Mouse (Mus musculus) kidney, postnatal 36 days (tissue): ENCODE results near the gene Tmem192.

Experiments
- DNase-seq, 2 experiments: peaks; one replicate each; pipeline ENCODE4 v3.0.0; 2021 to 2022; ENCODE audit warnings: mixed read lengths in 2 of 2

Tmem192 gene

GRCm38 (mm10) chr8:64946820-64947697, at the start of gene Tmem192:
Gene Tmem192, plus strand, starts transcription at chr8:64947185.
- peak; percentile 97 to 99 for DNase-seq

- DNase-seq: peak; percentile 19 to 21
These were observed 48.3 kb upstream of the Tmem192 start for GRCm38 (mm10) chr8:64898710-64899109.

GRCm38 (mm10) chr8:64900645-64901044, 46.3 kb upstream of the Tmem192 start:
- peak in 1 of 2 experiments; percentile 14 for DNase-seq

- no peak for DNase-seq
These were observed 45.3 kb upstream of the Tmem192 start for GRCm38 (mm10) chr8:64901527-64902156.

- DNase-seq: no peak
These were observed 44.8 kb upstream of the Tmem192 start for GRCm38 (mm10) chr8:64902191-64902590.

- no peak for DNase-seq
These were observed 43.2 kb upstream of the Tmem192 start for GRCm38 (mm10) chr8:64903778-64904177.

- DNase-seq: no peak
These were observed 37.0 kb upstream of the Tmem192 start for GRCm38 (mm10) chr8:64910026-64910425.

GRCm38 (mm10) chr8:64916793-64917192, 30.2 kb upstream of the Tmem192 start:
- DNase-seq: no peak

- no peak for DNase-seq
These were observed 23.7 kb upstream of the Tmem192 start for GRCm38 (mm10) chr8:64923329-64923728.

GRCm38 (mm10) chr8:64925762-64926161, 21.2 kb upstream of the Tmem192 start:
- DNase-seq: no peak

GRCm38 (mm10) chr8:64926355-64926754, 20.6 kb upstream of the Tmem192 start:
- DNase-seq: no peak

- no peak for DNase-seq
These were observed 18.0 kb upstream of the Tmem192 start for GRCm38 (mm10) chr8:64928938-64929337.

GRCm38 (mm10) chr8:64934997-64935396, 12.0 kb upstream of the Tmem192 start:
- DNase-seq: no peak

GRCm38 (mm10) chr8:64941019-64941418, 6.0 kb upstream of the Tmem192 start:
- DNase-seq: no peak

GRCm38 (mm10) chr8:64941495-64941894, 5.5 kb upstream of the Tmem192 start:
- peak; percentile 61 to 90 for DNase-seq

- no peak for DNase-seq
These were observed 4.0 kb upstream of the Tmem192 start for GRCm38 (mm10) chr8:64942946-64943345.

- no peak for DNase-seq
These were observed 2.2 kb upstream of the Tmem192 start for GRCm38 (mm10) chr8:64944831-64945230.

GRCm38 (mm10) chr8:64945606-64946005, 1.4 kb upstream of the Tmem192 start:
- DNase-seq: no peak

- DNase-seq: peak in 1 of 2 experiments; percentile 4
These were observed 555 bp upstream of the Tmem192 start for GRCm38 (mm10) chr8:64946441-64946819.

- DNase-seq: no peak
These were observed 681 bp downstream of the Tmem192 start for GRCm38 (mm10) chr8:64947698-64948034.

- DNase-seq: no peak
These were observed 1.4 kb downstream of the Tmem192 start for GRCm38 (mm10) chr8:64948371-64948770.

- DNase-seq: no peak
These were observed 5.1 kb downstream of the Tmem192 start for GRCm38 (mm10) chr8:64952101-64952500.

GRCm38 (mm10) chr8:64959025-64959424, 12.0 kb downstream of the Tmem192 start:
- DNase-seq: no peak

GRCm38 (mm10) chr8:64962836-64963235, 15.9 kb downstream of the Tmem192 start:
- DNase-seq: no peak
